Mouse (Mus musculus): ENCODE measurements at regions not wholly inside any gene's neighbourhood (a gene's known extent, or its start where the extent isn't known, plus 50 kb on each side); places are given as distances from the start of the nearest gene placed in this dataset.

GRCm38 (mm10) chr14:33804321-33804720 is 119.1 kb upstream of the Gdf10 start:
- Histone ChIP-seq H3K36me3 (no peaks in the 10 kb centered on the region), H3K4me3 (no peak overlapping the region), H3K27ac (no peak overlapping the region), H3K4me1 (peaks cover 32% of the 10 kb centered on the region), H3K4me2 (no peak overlapping the region), H3K27me3 (no peaks in the 10 kb centered on the region), H3K9me3 (no peaks in the 10 kb centered on the region), H3K9ac (no peak overlapping the region)
- 77% methylated on average over 3 of the region's 3 CpGs for WGBS
- ATAC-seq (ENCODE audit: insufficient number of reproducible peaks, low FRiP score, low TSS enrichment, low read depth) = no peak

GRCm38 (mm10) chr14:33804721-33805120 is 118.7 kb upstream of the Gdf10 start:
- ATAC-seq (ENCODE audit: insufficient number of reproducible peaks, low FRiP score, low TSS enrichment, low read depth) = no peak
- no peak overlapping the region for H3K4me3 ChIP-seq
- WGBS = 51% methylated on average over 6 of the region's 6 CpGs
- no peaks in the 10 kb centered on the region for H3K36me3 ChIP-seq
- H3K27ac ChIP-seq = no peak overlapping the region
- H3K4me1 ChIP-seq = peaks cover 35% of the 10 kb centered on the region
- H3K9me3 ChIP-seq = no peaks in the 10 kb centered on the region
- H3K9ac ChIP-seq = no peak overlapping the region
- no peaks in the 10 kb centered on the region for H3K27me3 ChIP-seq
- H3K4me2 ChIP-seq = no peak overlapping the region

GRCm38 (mm10) chr14:33807196-33807595 is 116.2 kb upstream of the Gdf10 start:
- H3K4me2 ChIP-seq = no peak overlapping the region
- no peak overlapping the region for H3K27ac ChIP-seq
- no peak overlapping the region for H3K9ac ChIP-seq
- H3K27me3 ChIP-seq = no peaks in the 10 kb centered on the region
- H3K4me1 ChIP-seq = peaks cover 38% of the 10 kb centered on the region
- no peak for ATAC-seq (ENCODE audit: insufficient number of reproducible peaks, low FRiP score, low TSS enrichment, low read depth)
- 58% methylated on average over 7 of the region's 7 CpGs for WGBS
- no peaks in the 10 kb centered on the region for H3K36me3 ChIP-seq
- no peaks in the 10 kb centered on the region for H3K9me3 ChIP-seq
- no peak overlapping the region for H3K4me3 ChIP-seq

- Histone ChIP-seq H3K27me3 (no peaks in the 10 kb centered on the region), H3K27ac (peak overlapping the region; percentile 59), H3K36me3 (no peaks in the 10 kb centered on the region), H3K4me2 (no peak overlapping the region), H3K4me3 (no peak overlapping the region), H3K9ac (no peak overlapping the region), H3K4me1 (peaks cover 40% of the 10 kb centered on the region), H3K9me3 (no peaks in the 10 kb centered on the region)
- 17% methylated on average over 11 of the region's 11 CpGs for WGBS
- ATAC-seq (ENCODE audit: insufficient number of reproducible peaks, low FRiP score, low TSS enrichment, low read depth) = peak; percentile 64; the same call in 1 of the 2 replicates
Observed at GRCm38 (mm10) chr14:33808593-33809265, 114.7 kb upstream of the Gdf10 start.

- H3K4me1 ChIP-seq = peaks cover 31% of the 10 kb centered on the region
- no peak overlapping the region for H3K4me3 ChIP-seq
- H3K4me2 ChIP-seq = no peak overlapping the region
- H3K9ac ChIP-seq = no peak overlapping the region
- H3K27ac ChIP-seq = no peak overlapping the region
- no peaks in the 10 kb centered on the region for H3K36me3 ChIP-seq
- WGBS = 88% methylated on average over 4 of the region's 4 CpGs
- no peaks in the 10 kb centered on the region for H3K27me3 ChIP-seq
- no peaks in the 10 kb centered on the region for H3K9me3 ChIP-seq
- ATAC-seq (ENCODE audit: insufficient number of reproducible peaks, low FRiP score, low TSS enrichment, low read depth) = no peak
Observed at GRCm38 (mm10) chr14:33810584-33810983, 112.8 kb upstream of the Gdf10 start.

GRCm38 (mm10) chr14:33811241-33811640 is 112.1 kb upstream of the Gdf10 start:
- Histone ChIP-seq H3K4me3 (no peak overlapping the region), H3K9ac (no peak overlapping the region), H3K27ac (no peak overlapping the region), H3K36me3 (no peaks in the 10 kb centered on the region), H3K4me2 (no peak overlapping the region), H3K27me3 (no peaks in the 10 kb centered on the region), H3K4me1 (peaks cover 31% of the 10 kb centered on the region), H3K9me3 (no peaks in the 10 kb centered on the region)
- WGBS = 68% methylated on average over 3 of the region's 3 CpGs
- no peak for ATAC-seq (ENCODE audit: insufficient number of reproducible peaks, low FRiP score, low TSS enrichment, low read depth)

- H3K4me2 ChIP-seq = no peak overlapping the region
- no peak overlapping the region for H3K4me3 ChIP-seq
- H3K4me1 ChIP-seq = peaks cover 28% of the 10 kb centered on the region
- 44% methylated on average over 8 of the region's 8 CpGs for WGBS
- H3K36me3 ChIP-seq = no peaks in the 10 kb centered on the region
- no peak overlapping the region for H3K9ac ChIP-seq
- no peaks in the 10 kb centered on the region for H3K27me3 ChIP-seq
- no peak overlapping the region for H3K27ac ChIP-seq
- ATAC-seq (ENCODE audit: insufficient number of reproducible peaks, low FRiP score, low TSS enrichment, low read depth) = no peak
- H3K9me3 ChIP-seq = no peaks in the 10 kb centered on the region
Observed at GRCm38 (mm10) chr14:33812266-33812665, 111.1 kb upstream of the Gdf10 start.

- 58% methylated on average over 4 of the region's 4 CpGs for WGBS
- Histone ChIP-seq H3K4me3 (no peak overlapping the region), H3K36me3 (no peaks in the 10 kb centered on the region), H3K27ac (no peak overlapping the region), H3K27me3 (no peaks in the 10 kb centered on the region), H3K4me1 (peaks cover 23% of the 10 kb centered on the region), H3K9ac (no peak overlapping the region), H3K4me2 (no peak overlapping the region), H3K9me3 (no peaks in the 10 kb centered on the region)
- ATAC-seq (ENCODE audit: insufficient number of reproducible peaks, low FRiP score, low TSS enrichment, low read depth) = no peak
Observed at GRCm38 (mm10) chr14:33812772-33813171, 110.6 kb upstream of the Gdf10 start.

GRCm38 (mm10) chr14:33813274-33813673 is 110.1 kb upstream of the Gdf10 start:
- ATAC-seq (ENCODE audit: insufficient number of reproducible peaks, low FRiP score, low TSS enrichment, low read depth) = no peak
- H3K4me1 ChIP-seq = peaks cover 18% of the 10 kb centered on the region
- no peak overlapping the region for H3K9ac ChIP-seq
- 86% methylated on average over 3 of the region's 3 CpGs for WGBS
- H3K9me3 ChIP-seq = no peaks in the 10 kb centered on the region
- H3K36me3 ChIP-seq = no peaks in the 10 kb centered on the region
- H3K27me3 ChIP-seq = no peaks in the 10 kb centered on the region
- H3K4me3 ChIP-seq = no peak overlapping the region
- no peak overlapping the region for H3K27ac ChIP-seq
- no peak overlapping the region for H3K4me2 ChIP-seq

GRCm38 (mm10) chr14:33814107-33814506 is 109.3 kb upstream of the Gdf10 start:
- Histone ChIP-seq H3K4me1 (peaks cover 10% of the 10 kb centered on the region), H3K9me3 (no peaks in the 10 kb centered on the region), H3K4me3 (no peak overlapping the region), H3K9ac (no peak overlapping the region), H3K27ac (no peak overlapping the region), H3K27me3 (no peaks in the 10 kb centered on the region), H3K36me3 (no peaks in the 10 kb centered on the region), H3K4me2 (no peak overlapping the region)
- no peak for ATAC-seq (ENCODE audit: insufficient number of reproducible peaks, low FRiP score, low TSS enrichment, low read depth)
- WGBS = 73% methylated on average over 1 of the region's 1 CpGs

GRCm38 (mm10) chr14:33814599-33814998 is 108.8 kb upstream of the Gdf10 start:
- Histone ChIP-seq H3K4me1 (peaks cover 5% of the 10 kb centered on the region), H3K9me3 (no peaks in the 10 kb centered on the region), H3K27me3 (no peaks in the 10 kb centered on the region), H3K27ac (no peak overlapping the region), H3K36me3 (no peaks in the 10 kb centered on the region), H3K4me2 (no peak overlapping the region), H3K9ac (no peak overlapping the region), H3K4me3 (no peak overlapping the region)
- WGBS = 89% methylated on average over 2 of the region's 2 CpGs
- no peak for ATAC-seq (ENCODE audit: insufficient number of reproducible peaks, low FRiP score, low TSS enrichment, low read depth)

GRCm38 (mm10) chr14:33820541-33821260 is 102.7 kb upstream of the Gdf10 start:
- no peaks in the 10 kb centered on the region for H3K36me3 ChIP-seq
- 0 out of 2 replicates have a peak overlapping the region, but pooled peaks have one; percentile 40 for H3K27ac ChIP-seq
- no peaks in the 10 kb centered on the region for H3K27me3 ChIP-seq
- H3K4me1 ChIP-seq = peaks cover 33% of the 10 kb centered on the region
- ATAC-seq (ENCODE audit: insufficient number of reproducible peaks, low FRiP score, low TSS enrichment, low read depth) = no peak
- WGBS = 76% methylated on average over 14 of the region's 14 CpGs
- no peak overlapping the region for H3K9ac ChIP-seq
- H3K9me3 ChIP-seq = no peaks in the 10 kb centered on the region
- no peak overlapping the region for H3K4me3 ChIP-seq
- H3K4me2 ChIP-seq = no peak overlapping the region
